Mouse (Mus musculus): Measurements from ENCODE around the gene Gm11639.
A peak's percentile ranks its signal among the peaks of the same experiment; 100 is the strongest.
"Not testable (repeated sequence)": the region's sequence is repeated elsewhere in the genome, so short reads cannot be mapped to it uniquely, and the experiment has no call there.

The Gm11639 gene

GRCm38 (mm10) chr11:105121792-105122191 lies 436.3 kb downstream of the Gm11639 start:
- not testable (repeated sequence) for DNase-seq

- peak; percentile 75 to 81 for DNase-seq
Observed at GRCm38 (mm10) chr11:105123986-105124385, 438.5 kb downstream of the Gm11639 start.

- peak; percentile 91 to 94 for DNase-seq
Observed at GRCm38 (mm10) chr11:105125735-105126519, 440.4 kb downstream of the Gm11639 start, which contains the start of gene Mettl2. Gene Mettl2, plus strand, starts transcription at chr11:105126425.

GRCm38 (mm10) chr11:105126520-105127029 lies 441.1 kb downstream of the Gm11639 start:
- peak in 1 of 2 experiments; percentile 36 for DNase-seq

- DNase-seq = no peak
Observed at GRCm38 (mm10) chr11:105135692-105136091, 450.2 kb downstream of the Gm11639 start.

GRCm38 (mm10) chr11:105137255-105137654 lies 451.7 kb downstream of the Gm11639 start:
- DNase-seq = not testable (repeated sequence)

- DNase-seq = not testable (repeated sequence)
Observed at GRCm38 (mm10) chr11:105140512-105140911, 455.0 kb downstream of the Gm11639 start.

GRCm38 (mm10) chr11:105141115-105141514 lies 455.6 kb downstream of the Gm11639 start:
- no peak for DNase-seq

GRCm38 (mm10) chr11:105143564-105143963 lies 458.1 kb downstream of the Gm11639 start:
- no peak for DNase-seq

GRCm38 (mm10) chr11:105144084-105144483 lies 458.6 kb downstream of the Gm11639 start:
- DNase-seq = no peak

GRCm38 (mm10) chr11:105144508-105145210 lies 459.2 kb downstream of the Gm11639 start:
- peak; percentile 52 to 69 for DNase-seq

- DNase-seq = peak; percentile 19 to 43
Observed at GRCm38 (mm10) chr11:105145211-105145610, 459.7 kb downstream of the Gm11639 start.

GRCm38 (mm10) chr11:105146593-105146992 lies 461.1 kb downstream of the Gm11639 start, which contains the start of gene Gm10842:
Gene Gm10842, plus strand, starts transcription at chr11:105146893.
- DNase-seq = no peak

GRCm38 (mm10) chr11:105149353-105149752 lies 463.8 kb downstream of the Gm11639 start:
- DNase-seq = no peak

- DNase-seq = no peak
Observed at GRCm38 (mm10) chr11:105149766-105150165, 464.3 kb downstream of the Gm11639 start.

- DNase-seq = no peak
Observed at GRCm38 (mm10) chr11:105150691-105151090, 465.2 kb downstream of the Gm11639 start.

GRCm38 (mm10) chr11:105151226-105152016 lies 465.9 kb downstream of the Gm11639 start:
- peak in 1 of 2 experiments; percentile 37 for DNase-seq

- no peak for DNase-seq
Observed at GRCm38 (mm10) chr11:105152017-105152300, 466.5 kb downstream of the Gm11639 start.

- DNase-seq = no peak
Observed at GRCm38 (mm10) chr11:105152357-105152899, 466.9 kb downstream of the Gm11639 start.

- DNase-seq = peak; percentile 71 to 81
Observed at GRCm38 (mm10) chr11:105153068-105153833, 467.7 kb downstream of the Gm11639 start.

- DNase-seq = peak in 1 of 2 experiments; percentile 50
Observed at GRCm38 (mm10) chr11:105155915-105156314, 470.4 kb downstream of the Gm11639 start.

Measured in kidney, postnatal 4 days (tissue).